Mouse (Mus musculus): ENCODE measurements around the gene Mb21d2. TPM values are rescaled to one million over a fixed set of nuclear protein-coding genes. Genes with fewer than 3 reads are reported as not detected.
A peak's percentile ranks its signal among the peaks of the same experiment; 100 is the strongest.

Mb21d2 gene
- polyA plus RNA-seq, 1 experiment from 2014 or later = 5.6 TPM

DNA sequence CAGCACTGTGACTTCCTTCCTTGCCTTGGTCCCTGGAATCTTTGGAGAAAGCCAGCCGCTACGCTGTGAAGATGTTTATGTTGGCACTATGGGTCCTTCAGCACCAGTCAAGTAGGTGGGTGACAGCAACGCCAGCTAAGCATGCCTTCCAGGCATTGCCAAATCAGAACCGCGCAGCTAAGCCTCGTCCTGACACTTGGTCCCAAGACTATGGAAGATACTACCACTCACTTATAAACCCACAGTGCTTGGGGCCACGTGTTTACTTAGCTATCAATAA, 70.5 kb downstream of the Mb21d2 start:
- 28% methylated on average over 7 of the region's 7 CpGs for WGBS
- H3K27ac ChIP-seq (ENCODE audit: low read length) = no peak overlapping the region
- no peak overlapping the region for H3K9ac ChIP-seq (ENCODE audit: low read length)

DNA sequence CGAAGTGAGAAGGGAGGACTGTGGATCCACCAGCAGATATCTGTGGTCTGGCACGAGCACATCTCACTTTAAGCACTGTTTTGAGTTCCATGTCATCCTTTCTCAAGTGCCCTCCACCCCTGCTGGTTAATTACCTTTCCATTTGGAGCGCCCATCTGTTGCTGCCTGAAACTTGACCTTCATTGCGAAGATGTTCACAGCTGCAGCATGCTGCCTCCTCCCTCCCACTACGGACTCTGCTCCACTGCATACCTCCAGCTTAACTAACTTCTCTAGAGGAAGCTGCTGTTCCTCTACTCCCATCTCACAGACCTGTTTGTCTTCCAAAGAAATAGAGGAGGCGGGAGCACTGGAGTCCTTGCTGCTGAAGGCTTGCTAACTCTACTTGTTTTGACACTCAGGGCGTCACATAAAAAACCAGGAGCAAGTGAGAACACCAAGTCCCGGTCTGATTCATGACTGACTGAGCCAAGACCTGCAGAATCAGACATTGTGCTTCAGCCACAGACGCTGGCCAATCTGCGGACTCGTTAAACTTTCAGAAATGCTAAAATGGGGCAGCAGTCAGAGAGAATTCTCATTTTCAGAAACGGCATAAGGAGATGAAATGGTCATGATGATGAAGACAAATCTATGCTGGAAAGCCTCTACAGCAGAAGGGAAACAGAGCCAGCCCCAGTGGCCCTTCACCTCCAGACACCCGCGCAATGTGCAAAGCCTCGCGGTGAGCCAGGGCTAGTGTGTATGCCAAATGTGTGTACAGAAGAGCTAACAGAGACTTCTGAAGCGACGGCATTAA, 71.1 kb downstream of the Mb21d2 start:
- Histone ChIP-seq H3K4me3 (ENCODE audit: low read length) (no peak overlapping the region), H3K36me3 (ENCODE audit: control insufficient read depth, insufficient read depth, low read length) (peaks cover 2% of the 10 kb centered on the region; the same call in 1 of the 2 replicates), H3K27ac (ENCODE audit: low read length) (no peak overlapping the region), H3K9ac (ENCODE audit: low read length) (no peak overlapping the region), H3K4me1 (replicated peaks; ENCODE audit: control insufficient read depth, insufficient read depth, low read length) (peaks cover 31% of the 10 kb centered on the region), H3K9me3 (ENCODE audit: control insufficient read depth, low read length) (no peaks in the 10 kb centered on the region), H3K4me2 (ENCODE audit: low read depth, low read length) (no peak overlapping the region), H3K27me3 (ENCODE audit: control insufficient read depth, insufficient read depth, low read depth, low read length) (no peaks in the 10 kb centered on the region)
- peak; percentile 43; the same call in 1 of the 2 replicates for ATAC-seq (ENCODE audit: low read depth)
- 54% methylated on average over 18 of the region's 18 CpGs for WGBS

More for the DNA sequence above, 70.5 kb downstream of the Mb21d2 start:
- Histone ChIP-seq H3K4me1 (replicated peaks; ENCODE audit: control insufficient read depth, insufficient read depth, low read length) (peaks cover 31% of the 10 kb centered on the region), H3K4me3 (ENCODE audit: low read length) (no peak overlapping the region), H3K9me3 (ENCODE audit: control insufficient read depth, low read length) (no peaks in the 10 kb centered on the region), H3K4me2 (ENCODE audit: low read depth, low read length) (no peak overlapping the region), H3K36me3 (ENCODE audit: control insufficient read depth, insufficient read depth, low read length) (no peaks in the 10 kb centered on the region), H3K27me3 (ENCODE audit: control insufficient read depth, insufficient read depth, low read depth, low read length) (no peaks in the 10 kb centered on the region)
- peak; percentile 52 for ATAC-seq (ENCODE audit: low read depth)

DNA sequence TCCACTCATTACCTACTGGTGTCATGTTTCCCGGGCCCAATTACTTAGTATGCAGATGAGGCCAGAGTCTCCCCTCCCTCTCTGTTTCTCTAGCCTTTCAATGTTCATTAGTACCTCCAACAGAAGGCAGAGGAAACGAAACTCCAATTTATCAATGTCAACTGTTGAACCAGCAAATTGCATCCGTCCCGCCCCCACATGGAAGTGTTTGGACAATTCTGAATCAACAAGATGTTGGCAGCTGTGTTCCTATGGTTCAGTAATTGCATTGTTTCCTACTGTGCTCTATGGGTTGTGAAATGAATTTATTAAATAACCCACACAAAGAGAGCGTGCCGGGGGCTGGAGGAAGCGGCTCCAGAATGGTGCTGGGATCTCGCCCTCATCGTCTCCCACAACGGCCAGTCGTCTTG, 78.1 kb downstream of the Mb21d2 start:
- peak; percentile 86 for ATAC-seq (ENCODE audit: low read depth)
- WGBS = 30% methylated on average over 11 of the region's 11 CpGs
- peaks cover 6% of the 10 kb centered on the region for H3K9me3 ChIP-seq (ENCODE audit: control insufficient read depth, low read length)
- no peak overlapping the region for H3K9ac ChIP-seq (ENCODE audit: low read length)
- H3K27ac ChIP-seq (ENCODE audit: low read length) = no peak overlapping the region
- H3K4me3 ChIP-seq (ENCODE audit: low read length) = peak overlapping the region; percentile 16
- H3K4me1 ChIP-seq (replicated peaks; ENCODE audit: control insufficient read depth, insufficient read depth, low read length) = peaks cover 11% of the 10 kb centered on the region
- H3K4me2 ChIP-seq (ENCODE audit: low read depth, low read length) = peak overlapping the region; percentile 44
- H3K27me3 ChIP-seq (ENCODE audit: control insufficient read depth, insufficient read depth, low read depth, low read length) = no peaks in the 10 kb centered on the region
- H3K36me3 ChIP-seq (ENCODE audit: control insufficient read depth, insufficient read depth, low read length) = peaks cover 6% of the 10 kb centered on the region; the same call in 1 of the 2 replicates

DNA sequence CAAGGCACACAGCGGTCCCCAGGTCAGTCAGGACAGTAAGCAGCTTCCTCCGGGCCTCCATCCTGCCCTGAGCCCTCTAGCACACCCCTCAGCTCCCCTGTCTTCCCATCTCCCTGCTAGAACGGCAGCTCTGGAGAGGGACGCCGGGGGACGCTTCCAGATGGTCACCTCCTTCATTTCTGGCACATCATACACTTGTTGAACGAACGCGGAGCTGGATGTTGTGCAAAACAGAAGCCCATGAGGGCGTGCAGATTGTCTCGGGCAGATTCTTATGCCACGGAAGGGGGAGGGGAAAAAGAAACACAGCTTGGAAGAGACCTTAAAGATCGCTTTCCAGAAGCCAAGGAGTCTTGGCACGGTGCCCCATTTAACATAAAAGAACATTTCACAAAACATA, 78.6 kb downstream of the Mb21d2 start:
- peaks cover 6% of the 10 kb centered on the region; the same call in 1 of the 2 replicates for H3K36me3 ChIP-seq (ENCODE audit: control insufficient read depth, insufficient read depth, low read length)
- H3K4me1 ChIP-seq (replicated peaks; ENCODE audit: control insufficient read depth, insufficient read depth, low read length) = peaks cover 11% of the 10 kb centered on the region
- peak overlapping the region; percentile 16 for H3K4me3 ChIP-seq (ENCODE audit: low read length)
- peaks cover 6% of the 10 kb centered on the region for H3K9me3 ChIP-seq (ENCODE audit: control insufficient read depth, low read length)
- no peaks in the 10 kb centered on the region for H3K27me3 ChIP-seq (ENCODE audit: control insufficient read depth, insufficient read depth, low read depth, low read length)
- peak; percentile 69 for ATAC-seq (ENCODE audit: low read depth)
- H3K9ac ChIP-seq (ENCODE audit: low read length) = no peak overlapping the region
- WGBS = 41% methylated on average over 14 of the region's 14 CpGs
- H3K27ac ChIP-seq (ENCODE audit: low read length) = no peak overlapping the region
- peak overlapping the region; percentile 44 for H3K4me2 ChIP-seq (ENCODE audit: low read depth, low read length)

DNA sequence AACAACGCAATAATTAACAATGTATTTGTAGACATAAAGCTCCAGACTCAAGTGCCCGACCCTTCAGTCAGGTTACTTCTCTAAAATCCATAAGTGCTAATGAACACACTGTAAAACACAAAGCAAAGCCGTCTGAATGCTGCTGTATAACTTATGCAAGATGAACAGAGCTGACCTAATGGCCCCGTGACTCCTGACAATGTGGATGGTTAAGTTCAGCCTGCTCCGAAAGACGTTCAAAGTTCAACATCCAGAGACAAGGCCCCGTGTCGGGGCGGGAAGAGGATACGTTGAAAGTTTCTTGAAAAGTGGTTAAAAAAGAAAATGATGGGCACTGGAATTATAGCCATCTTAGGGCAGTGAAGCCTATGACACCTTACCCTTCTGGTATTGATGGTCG, 83.3 kb downstream of the Mb21d2 start:
- H3K36me3 ChIP-seq (ENCODE audit: control insufficient read depth, insufficient read depth, low read length) = 0 out of 2 replicates have a peak, but pooled peaks cover 4% of the 10 kb centered on the region
- ATAC-seq (ENCODE audit: low read depth) = no peak
- H3K4me1 ChIP-seq (replicated peaks; ENCODE audit: control insufficient read depth, insufficient read depth, low read length) = peaks cover 8% of the 10 kb centered on the region
- H3K9me3 ChIP-seq (ENCODE audit: control insufficient read depth, low read length) = peaks cover 6% of the 10 kb centered on the region
- H3K27me3 ChIP-seq (ENCODE audit: control insufficient read depth, insufficient read depth, low read depth, low read length) = no peaks in the 10 kb centered on the region
- H3K9ac ChIP-seq (ENCODE audit: low read length) = no peak overlapping the region
- H3K4me2 ChIP-seq (ENCODE audit: low read depth, low read length) = no peak overlapping the region
- no peak overlapping the region for H3K4me3 ChIP-seq (ENCODE audit: low read length)
- H3K27ac ChIP-seq (ENCODE audit: low read length) = no peak overlapping the region
- WGBS = 76% methylated on average over 11 of the region's 11 CpGs

DNA sequence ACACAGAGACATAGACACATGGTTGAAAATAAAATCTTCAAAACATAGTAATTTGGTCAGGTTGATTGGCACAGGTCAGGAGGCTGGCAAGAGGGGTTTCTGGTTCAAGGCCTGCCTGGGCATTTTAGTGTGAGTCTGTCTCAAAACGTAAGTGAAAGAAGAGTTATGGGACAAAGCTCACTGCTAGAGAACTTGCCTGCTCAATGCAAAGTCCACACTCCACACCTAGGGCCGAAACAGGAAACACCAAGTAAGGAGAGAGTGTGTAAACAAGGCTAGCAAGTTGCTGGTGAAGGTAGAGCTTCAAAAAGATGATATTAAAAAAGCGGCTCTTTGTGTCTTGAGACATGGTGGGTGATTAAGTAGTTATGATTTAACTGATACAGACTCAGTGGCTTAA, 84.1 kb downstream of the Mb21d2 start:
- no peak for ATAC-seq (ENCODE audit: low read depth)
- 0 out of 2 replicates have a peak, but pooled peaks cover 4% of the 10 kb centered on the region for H3K36me3 ChIP-seq (ENCODE audit: control insufficient read depth, insufficient read depth, low read length)
- H3K9ac ChIP-seq (ENCODE audit: low read length) = no peak overlapping the region
- H3K27ac ChIP-seq (ENCODE audit: low read length) = no peak overlapping the region
- H3K4me2 ChIP-seq (ENCODE audit: low read depth, low read length) = no peak overlapping the region
- peaks cover 6% of the 10 kb centered on the region for H3K9me3 ChIP-seq (ENCODE audit: control insufficient read depth, low read length)
- H3K27me3 ChIP-seq (ENCODE audit: control insufficient read depth, insufficient read depth, low read depth, low read length) = no peaks in the 10 kb centered on the region
- 80% methylated on average over 3 of the region's 3 CpGs for WGBS
- H3K4me1 ChIP-seq (replicated peaks; ENCODE audit: control insufficient read depth, insufficient read depth, low read length) = peaks cover 10% of the 10 kb centered on the region
- no peak overlapping the region for H3K4me3 ChIP-seq (ENCODE audit: low read length)

DNA sequence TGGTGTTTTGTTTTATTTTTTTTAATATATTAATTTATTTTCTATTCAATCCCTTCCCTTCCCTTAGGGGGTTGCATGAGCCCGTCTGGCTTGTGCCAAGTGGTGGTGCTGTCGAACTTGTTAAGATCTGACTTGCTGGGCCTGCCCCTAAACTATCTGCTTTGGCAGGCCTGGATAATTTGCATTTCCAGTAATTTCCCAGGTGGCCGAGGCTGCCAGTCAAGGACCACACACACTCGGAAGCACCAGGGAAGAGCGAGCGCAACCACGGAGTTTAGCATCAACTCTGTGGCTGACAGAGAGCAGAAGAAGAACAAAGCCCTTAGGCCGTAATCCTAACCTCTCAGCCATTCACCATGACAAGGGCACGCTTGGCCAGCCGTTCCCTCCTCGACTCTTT, 88.4 kb downstream of the Mb21d2 start:
- Histone ChIP-seq H3K27ac (ENCODE audit: low read length) (no peak overlapping the region), H3K4me3 (ENCODE audit: low read length) (no peak overlapping the region), H3K4me2 (ENCODE audit: low read depth, low read length) (no peak overlapping the region), H3K4me1 (replicated peaks; ENCODE audit: control insufficient read depth, insufficient read depth, low read length) (peaks cover 10% of the 10 kb centered on the region), H3K27me3 (ENCODE audit: control insufficient read depth, insufficient read depth, low read depth, low read length) (no peaks in the 10 kb centered on the region), H3K36me3 (ENCODE audit: control insufficient read depth, insufficient read depth, low read length) (no peaks in the 10 kb centered on the region), H3K9me3 (ENCODE audit: control insufficient read depth, low read length) (no peaks in the 10 kb centered on the region), H3K9ac (ENCODE audit: low read length) (no peak overlapping the region)
- WGBS = 23% methylated on average over 11 of the region's 11 CpGs
- peak; percentile 25; the same call in 1 of the 2 replicates for ATAC-seq (ENCODE audit: low read depth)

DNA sequence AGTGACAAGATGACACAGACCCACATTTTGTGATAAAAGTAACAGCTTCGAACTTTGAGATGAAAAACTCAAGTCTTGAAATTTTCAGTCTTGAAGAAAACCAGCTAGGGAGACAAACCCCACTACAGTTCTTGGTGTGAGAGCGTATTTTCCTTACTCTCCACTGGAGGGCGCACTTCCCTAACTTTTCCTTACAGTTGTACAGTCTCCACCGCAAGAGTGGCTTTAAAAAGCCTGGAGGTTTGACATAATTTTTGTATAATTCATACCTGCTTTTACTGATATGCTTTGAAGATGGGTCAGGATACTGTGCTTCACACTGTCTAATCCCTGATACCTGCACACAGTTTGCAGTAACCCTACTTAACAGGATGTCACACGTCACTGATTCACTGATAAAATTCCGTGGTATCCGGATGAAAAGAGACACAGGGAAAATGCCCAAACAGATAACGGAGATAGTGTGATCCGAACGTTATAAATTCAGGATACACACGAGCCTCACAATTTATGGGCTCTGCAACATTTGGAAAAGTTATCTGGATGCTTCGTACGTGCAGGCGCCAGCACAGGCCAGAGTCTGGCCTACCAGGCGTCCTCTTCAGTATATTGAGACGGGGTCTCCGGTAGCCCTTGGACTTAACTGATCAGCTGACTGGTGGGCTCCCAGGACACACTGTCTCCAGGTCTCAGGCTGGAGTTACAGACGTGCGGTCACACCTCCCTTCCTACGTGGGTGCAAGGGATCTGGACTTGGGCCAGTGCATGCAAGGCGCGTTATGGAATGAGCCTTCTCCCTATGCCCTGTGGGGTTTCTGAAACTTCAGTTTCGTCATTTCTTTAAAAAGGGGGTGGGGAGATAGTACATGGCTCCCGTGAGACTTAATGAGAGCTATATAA, 89.1 kb downstream of the Mb21d2 start:
- H3K9ac ChIP-seq (ENCODE audit: low read length) = no peak overlapping the region
- H3K36me3 ChIP-seq (ENCODE audit: control insufficient read depth, insufficient read depth, low read length) = no peaks in the 10 kb centered on the region
- peak; percentile 72 for ATAC-seq (ENCODE audit: low read depth)
- no peaks in the 10 kb centered on the region for H3K27me3 ChIP-seq (ENCODE audit: control insufficient read depth, insufficient read depth, low read depth, low read length)
- whole genome bisulfite sequencing = 39% methylated on average over 24 of the region's 24 CpGs
- no peak overlapping the region for H3K27ac ChIP-seq (ENCODE audit: low read length)
- no peak overlapping the region for H3K4me2 ChIP-seq (ENCODE audit: low read depth, low read length)
- no peaks in the 10 kb centered on the region for H3K9me3 ChIP-seq (ENCODE audit: control insufficient read depth, low read length)
- no peak overlapping the region for H3K4me3 ChIP-seq (ENCODE audit: low read length)
- H3K4me1 ChIP-seq (replicated peaks; ENCODE audit: control insufficient read depth, insufficient read depth, low read length) = peaks cover 10% of the 10 kb centered on the region

DNA sequence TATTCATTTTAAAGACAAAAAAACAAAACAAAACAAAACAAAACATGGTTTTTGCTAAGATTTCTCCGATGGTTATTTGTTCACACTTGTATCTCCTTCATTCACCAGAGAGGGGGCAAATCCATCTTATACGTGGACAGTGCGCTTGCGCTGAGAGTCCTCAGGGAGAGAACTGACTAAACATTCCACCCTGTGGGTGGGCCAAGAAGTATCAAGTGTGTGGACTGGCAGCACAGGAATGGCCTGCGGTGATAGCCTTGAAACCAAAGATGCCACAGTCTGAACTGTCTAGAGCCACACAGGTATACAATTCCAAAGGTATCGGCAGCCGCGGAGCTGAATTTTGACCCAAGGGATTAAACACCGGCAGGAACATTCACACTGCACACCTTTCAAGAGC, 89.9 kb downstream of the Mb21d2 start:
- no peak overlapping the region for H3K4me3 ChIP-seq (ENCODE audit: low read length)
- WGBS = 58% methylated on average over 9 of the region's 9 CpGs
- no peak overlapping the region for H3K9ac ChIP-seq (ENCODE audit: low read length)
- peaks cover 10% of the 10 kb centered on the region for H3K4me1 ChIP-seq (replicated peaks; ENCODE audit: control insufficient read depth, insufficient read depth, low read length)
- ATAC-seq (ENCODE audit: low read depth) = peak; percentile 49; the same call in 1 of the 2 replicates
- no peaks in the 10 kb centered on the region for H3K27me3 ChIP-seq (ENCODE audit: control insufficient read depth, insufficient read depth, low read depth, low read length)
- no peak overlapping the region for H3K4me2 ChIP-seq (ENCODE audit: low read depth, low read length)
- H3K27ac ChIP-seq (ENCODE audit: low read length) = no peak overlapping the region
- no peaks in the 10 kb centered on the region for H3K36me3 ChIP-seq (ENCODE audit: control insufficient read depth, insufficient read depth, low read length)
- H3K9me3 ChIP-seq (ENCODE audit: control insufficient read depth, low read length) = no peaks in the 10 kb centered on the region

All from lung, embryonic 16.5 days (tissue).